In the genomic region with DNA sequence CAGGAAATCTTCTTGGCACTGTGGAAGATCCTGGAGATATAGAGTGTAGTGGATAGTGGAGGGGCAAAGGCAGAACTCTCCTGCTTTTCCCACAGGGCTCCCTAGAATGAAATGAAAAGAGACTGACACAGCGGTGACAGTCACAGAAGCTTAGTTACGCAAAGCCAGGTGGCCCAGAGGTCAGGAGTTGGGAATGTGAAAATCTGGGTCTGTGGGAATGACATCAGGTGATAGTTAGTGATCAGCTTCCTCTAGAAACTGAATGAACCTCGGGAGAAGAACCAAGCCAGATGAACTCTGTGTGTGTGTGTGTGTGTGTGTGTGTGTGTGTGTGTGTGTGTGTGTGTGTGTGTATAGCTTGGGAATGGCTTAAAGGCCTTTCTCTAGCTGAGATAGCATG, we compare ENCODE assay signal across 28 mouse cellular contexts. TPM values are rescaled to one million over a fixed set of nuclear protein-coding genes. Genes with fewer than 3 reads are reported as not detected.
DNase-seq lines count a peak whose midpoint lies in the region; ATAC-seq and TF ChIP-seq lines count a peak whose summit lies in the region.
"Had no signal": no experiment of that assay in that cellular context is flagged by ENCODE, and none has a peak within 500 bp of the region (broad histone marks: within the 10 kb centered on the region; RNA-seq: fewer than 3 reads in every experiment).

No protein-coding gene starts in this region.

- H3K36me3 ChIP-seq in intestine, embryonic 14.5 days (ENCODE audit: control insufficient read depth, insufficient read depth, low read length) = no peaks in the 10 kb centered on the region
- no peaks in the 10 kb centered on the region for H3K36me3 ChIP-seq in intestine, embryonic 16.5 days (ENCODE audit: control insufficient read depth, insufficient read depth, low read length)
- H3K36me3 ChIP-seq in liver, postnatal 0 days (replicated peaks; ENCODE audit: insufficient read depth, low read length) = no peaks in the 10 kb centered on the region
- H3K36me3 ChIP-seq: embryonic facial prominence, embryonic 13.5 days; embryonic facial prominence, embryonic 15.5 days; forebrain, embryonic 10.5 days; forebrain, embryonic 12.5 days; G1E had no signal

- no peak for TF ChIP-seq CTCF in liver, postnatal 0 days (IDR thresholded peaks at IDR 0.05; ENCODE audit: low read depth)

- no peak overlapping the region for H3K4me2 ChIP-seq in intestine, embryonic 14.5 days (ENCODE audit: low read length)
- H3K4me2 ChIP-seq in intestine, embryonic 16.5 days (ENCODE audit: low read depth, low read length) = no peak overlapping the region
- no peak overlapping the region for H3K4me2 ChIP-seq in liver, postnatal 0 days (ENCODE audit: low read depth, low read length)
- H3K4me2 ChIP-seq: embryonic facial prominence, embryonic 13.5 days; embryonic facial prominence, embryonic 15.5 days; forebrain, embryonic 12.5 days had no signal

- no peak overlapping the region for H3K9ac ChIP-seq in intestine, embryonic 14.5 days (ENCODE audit: low read length)
- H3K9ac ChIP-seq in intestine, embryonic 16.5 days (ENCODE audit: low read depth, low read length) = no peak overlapping the region
- H3K9ac ChIP-seq in liver, postnatal 0 days (replicated peaks) = no peak overlapping the region
- H3K9ac ChIP-seq: embryonic facial prominence, embryonic 13.5 days; embryonic facial prominence, embryonic 15.5 days; forebrain, embryonic 12.5 days had no signal

- no peak for TF ChIP-seq EP300 in liver, postnatal 0 days (IDR thresholded peaks at IDR 0.05; ENCODE audit: low read depth)

- H3K9me3 ChIP-seq in intestine, embryonic 14.5 days (ENCODE audit: control insufficient read depth, low read length) = no peaks in the 10 kb centered on the region
- no peaks in the 10 kb centered on the region for H3K9me3 ChIP-seq in intestine, embryonic 16.5 days (ENCODE audit: control insufficient read depth, low read length)
- H3K9me3 ChIP-seq in liver, postnatal 0 days (ENCODE audit: low read length) = no peaks in the 10 kb centered on the region
- H3K9me3 ChIP-seq: embryonic facial prominence, embryonic 13.5 days; embryonic facial prominence, embryonic 15.5 days; forebrain, embryonic 10.5 days; G1E had no signal

- H3K27ac ChIP-seq in intestine, embryonic 14.5 days (ENCODE audit: low read depth) = peak overlapping the region; percentile 45; the same call in 1 of the 2 replicates
- H3K27ac ChIP-seq in intestine, embryonic 16.5 days (ENCODE audit: low read length) = no peak overlapping the region
- H3K27ac ChIP-seq in liver, postnatal 0 days (ENCODE audit: low read depth) = no peak overlapping the region
- peak overlapping the region; percentile 74 for H3K27ac ChIP-seq in brown adipose tissue, adult 24 weeks (replicated peaks; ENCODE audit: low read depth, low read length)
- H3K27ac ChIP-seq: embryonic facial prominence, embryonic 13.5 days; embryonic facial prominence, embryonic 15.5 days; forebrain, embryonic 10.5 days; forebrain, embryonic 12.5 days had no signal

- H3K27me3 ChIP-seq in intestine, embryonic 14.5 days (replicated peaks; ENCODE audit: control insufficient read depth, insufficient read depth, low read length) = no peaks in the 10 kb centered on the region
- no peaks in the 10 kb centered on the region for H3K27me3 ChIP-seq in intestine, embryonic 16.5 days (replicated peaks; ENCODE audit: control insufficient read depth, insufficient read depth, low read length)
- no peaks in the 10 kb centered on the region for H3K27me3 ChIP-seq in liver, postnatal 0 days (ENCODE audit: insufficient read depth, low read length)
- H3K27me3 ChIP-seq: CH12.LX; embryonic facial prominence, embryonic 13.5 days; embryonic facial prominence, embryonic 15.5 days; forebrain, embryonic 12.5 days; Patski had no signal

- 73% methylated on average over 3 of the region's 3 CpGs for WGBS in intestine, embryonic 14.5 days
- 66% methylated on average over 3 of the region's 3 CpGs for WGBS in intestine, embryonic 16.5 days
- WGBS in liver, postnatal 0 days (ENCODE audit: insufficient replicate concordance) = 56% methylated on average over 3 of the region's 3 CpGs

- H3K4me1 ChIP-seq in intestine, embryonic 14.5 days (replicated peaks; ENCODE audit: control insufficient read depth, insufficient read depth, low read length) = no peaks in the 10 kb centered on the region; the same call in 1 of the 2 replicates
- H3K4me1 ChIP-seq in intestine, embryonic 16.5 days (ENCODE audit: control insufficient read depth, insufficient read depth, low read length) = peaks cover 8% of the 10 kb centered on the region; the same call in 1 of the 2 replicates
- H3K4me1 ChIP-seq in liver, postnatal 0 days (ENCODE audit: insufficient read depth) = 0 out of 2 replicates have a peak, but pooled peaks cover under 1% of the 10 kb centered on the region
- peaks cover 5% of the 10 kb centered on the region; the same call in 1 of the 2 replicates for H3K4me1 ChIP-seq in brown adipose tissue, adult 24 weeks (ENCODE audit: control insufficient read depth, insufficient read depth, insufficient read length, low read length)
- H3K4me1 ChIP-seq: embryonic facial prominence, embryonic 13.5 days; embryonic facial prominence, embryonic 15.5 days; forebrain, embryonic 10.5 days; forebrain, embryonic 12.5 days had no signal

- H3K4me3 ChIP-seq in intestine, embryonic 14.5 days (ENCODE audit: low read depth, low read length) = no peak overlapping the region
- no peak overlapping the region for H3K4me3 ChIP-seq in intestine, embryonic 16.5 days (ENCODE audit: low read length)
- no peak overlapping the region for H3K4me3 ChIP-seq in liver, postnatal 0 days (ENCODE audit: low read depth, low read length)
- H3K4me3 ChIP-seq in brown adipose tissue, adult 24 weeks (ENCODE audit: insufficient read depth, low read depth, low read length) = no peak overlapping the region
- H3K4me3 ChIP-seq: embryonic facial prominence, embryonic 13.5 days; embryonic facial prominence, embryonic 15.5 days; erythroblast, embryonic 14.5 days; forebrain, embryonic 10.5 days; forebrain, embryonic 12.5 days had no signal

- ATAC-seq in intestine, embryonic 14.5 days (replicated peaks; ENCODE audit: low FRiP score, low TSS enrichment, low read depth) = no peak
- no peak for ATAC-seq in intestine, embryonic 16.5 days
- ATAC-seq in liver, postnatal 0 days = peak; percentile 71
- ATAC-seq: activated CD4-positive, CD25-positive, alpha-beta regulatory T cell, adult 4 months; CD4-positive, CD25-positive, alpha-beta regulatory T cell, adult 4 months; forebrain, embryonic 14.5 days; forebrain, embryonic 16.5 days; Patski had no signal

- DNase-seq in intestine, embryonic 14.5 days (ENCODE audit: low spot score) = no peak
- no peak for DNase-seq in liver, postnatal 0 days
- DNase-seq in liver = no peak
- DNase-seq in ovary, postnatal 14 days (ENCODE audit: low spot score) = no peak
- DNase-seq: adrenal gland, adult 8-10 months; adrenal gland, postnatal 36 days; B cell, adult 2 months; cerebellum, adult 11 months; cerebellum, adult 18-20 months; cerebellum, adult 8-10 months; cerebellum, adult 9-11 months; cerebellum, postnatal 14 days; cerebellum, postnatal 36 days; embryo, embryonic 11 days had no signal

RNA-seq across cellular contexts. Expression of gene Plekhf1, which starts 18.8 kb away (rescaled TPM):
- polyA plus RNA-seq in intestine, embryonic 14.5 days (2014; fragmentation: Nextera tagmentation; extraction: Ambion mirVana) = 2.2 and 2.5 TPM in 2 replicates
- 4.5 and 4.8 TPM in 2 replicates for polyA plus RNA-seq in intestine, embryonic 16.5 days (2015; fragmentation: Nextera tagmentation; extraction: Ambion mirVana)
- 0.57 and 0.58 TPM in 2 replicates for polyA plus RNA-seq in liver, postnatal 0 days (2015; fragmentation: Nextera tagmentation; extraction: Ambion mirVana)
- 1.1 and 3.3 TPM in 2 replicates for polyA plus RNA-seq in brown adipose tissue, adult 24 weeks (2012; ENCODE audit: insufficient read depth, insufficient read length, missing spikeins)

RNA-seq across cellular contexts. Expression of gene 1600014C10Rik, which starts 26.0 kb away (rescaled TPM):
- 13.3 and 13.7 TPM in 2 replicates for polyA plus RNA-seq in intestine, embryonic 14.5 days (2014; fragmentation: Nextera tagmentation; extraction: Ambion mirVana)
- 16.6 TPM in 2 replicates for polyA plus RNA-seq in intestine, embryonic 16.5 days (2015; fragmentation: Nextera tagmentation; extraction: Ambion mirVana)
- 76.6 and 78.1 TPM in 2 replicates for polyA plus RNA-seq in liver, postnatal 0 days (2015; fragmentation: Nextera tagmentation; extraction: Ambion mirVana)
- 56.3 and 63.9 TPM in 2 replicates for polyA plus RNA-seq in brown adipose tissue, adult 24 weeks (2012; ENCODE audit: insufficient read depth, insufficient read length, missing spikeins)
- polyA plus RNA-seq: erythroblast, embryonic 14.5 days had no signal

Comparison
In these comparisons a context has a peak if more than half of its experiments do, and no peak if none do; other contexts are left out.
1. H3K27ac ChIP-seq: peak in intestine, embryonic 14.5 days (single experiment) and brown adipose tissue, adult 24 weeks (single experiment); none in intestine, embryonic 16.5 days (single experiment) and liver, postnatal 0 days (single experiment).